Mouse (Mus musculus) bone marrow, adult 2 months (tissue): ENCODE data around the gene Gsk3a.

Experiments used
- CTCF ChIP-seq: fragments of 200-500 bp; IDR thresholded peaks from 2 replicates; pipeline ENCODE4 v1.5.1; 2011; ENCODE audit warnings: low read length, control low read depth; ENCODE audit not compliant: control insufficient read depth, insufficient read depth
- POLR2A ChIP-seq: fragments of 200-500 bp; IDR thresholded peaks from 2 replicates; pipeline ENCODE4 v1.6.1; 2011; ENCODE audit warnings: low read depth, mild to moderate bottlenecking, control low read depth, low read length, borderline replicate concordance; ENCODE audit not compliant: control insufficient read depth

DNA sequence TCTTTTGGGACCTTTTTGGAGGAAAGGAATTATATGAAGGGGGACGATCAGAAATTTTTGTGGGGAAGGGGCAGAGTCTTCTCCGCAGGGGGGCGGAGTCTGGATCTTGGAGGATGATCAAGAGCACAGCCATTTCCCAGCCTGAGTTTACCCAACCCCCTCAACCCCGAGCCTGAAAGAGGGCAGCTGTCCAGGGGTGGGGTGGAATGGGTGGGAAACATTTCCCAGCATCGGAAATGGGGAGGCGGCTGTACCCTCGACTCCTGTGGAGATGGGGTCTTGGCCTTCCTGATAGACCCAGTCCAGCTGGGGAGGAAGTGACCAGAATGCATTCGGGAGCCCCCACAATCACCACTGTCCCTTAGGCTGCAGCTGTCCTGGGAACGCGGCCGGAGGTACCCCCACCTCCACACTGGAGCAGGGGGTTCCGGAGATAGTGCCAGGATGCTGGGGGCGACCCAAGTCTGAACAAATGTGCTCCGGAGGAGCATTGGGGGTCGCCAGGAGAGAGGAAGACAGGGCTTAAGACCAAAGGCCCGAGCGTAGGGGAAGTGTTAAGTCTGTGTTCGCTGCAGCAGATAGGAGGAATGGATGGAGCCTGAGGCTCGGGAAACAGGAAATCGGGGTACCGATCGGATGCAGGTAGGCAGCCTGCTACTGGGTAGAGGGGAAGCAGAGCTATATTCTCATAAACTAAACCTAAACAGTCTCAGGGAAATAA, 13.6 kb upstream of the Gsk3a start:
- TF ChIP-seq POLR2A (no peak), CTCF (no peak)
